Mouse (Mus musculus): ENCODE data around the gene Zfp74. TPM values are rescaled to one million over a fixed set of nuclear protein-coding genes. Genes with fewer than 3 reads are reported as not detected.

The Zfp74 gene
- total and polyA plus RNA-seq, 2 experiments, result 2.6 to 2.7 TPM

DNA sequence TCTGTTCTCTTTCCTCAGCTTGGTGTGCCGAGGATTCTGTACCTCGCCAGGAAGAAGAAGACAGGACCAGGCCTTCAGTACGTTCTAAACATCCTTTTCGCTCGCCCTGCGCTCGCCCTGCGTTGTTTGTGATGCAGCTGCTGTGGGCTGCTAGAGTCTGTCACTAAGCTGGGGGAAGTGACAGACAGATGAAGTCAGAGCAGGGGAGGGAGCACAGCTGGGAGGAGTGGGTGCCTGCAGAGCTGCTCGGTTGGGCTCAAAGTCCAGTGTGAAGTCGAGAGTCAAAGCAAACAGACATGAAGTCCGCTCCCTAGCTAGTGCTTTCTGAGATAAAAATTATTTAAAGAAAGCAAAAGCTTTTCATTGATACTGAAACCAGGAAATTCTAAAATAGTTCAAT is 35.1 kb upstream of the Zfp74 start:
- WGBS, result 30% methylated on average over 11 of the region's 11 CpGs

DNA sequence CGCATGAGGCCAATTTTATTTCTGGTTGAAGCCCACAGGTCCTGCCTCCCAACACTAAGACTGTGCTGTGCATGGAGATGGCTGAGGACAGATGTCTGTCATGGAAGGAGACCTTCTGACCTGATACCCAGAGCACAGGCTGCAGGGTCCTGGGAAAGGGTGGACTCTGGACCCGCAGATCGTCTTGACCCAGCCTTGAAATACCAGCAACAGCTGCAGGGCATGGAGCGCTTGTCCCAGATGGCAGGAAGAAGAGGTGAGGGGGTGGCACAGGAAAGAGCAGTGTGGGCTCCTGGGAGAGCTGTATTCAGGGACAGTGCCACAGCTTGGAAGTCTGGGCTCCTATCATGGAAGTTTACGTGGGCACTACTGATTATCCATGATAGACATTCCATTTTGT is 33.7 kb upstream of the Zfp74 start:
- H3K4me3 ChIP-seq (ENCODE audit: insufficient read depth, low read depth, low read length), result no peak overlapping the region
- no peak for DNase-seq (ENCODE audit: extremely low read depth, low read depth, low spot score)
- peak overlapping the region; percentile 36 for H3K27ac ChIP-seq (replicated peaks; ENCODE audit: insufficient read depth, low read depth, low read length)
- no peaks in the 10 kb centered on the region for H3K27me3 ChIP-seq (ENCODE audit: control insufficient read depth, insufficient read depth, low read length)
- peaks cover 22% of the 10 kb centered on the region; the same call in 1 of the 2 replicates for H3K36me3 ChIP-seq (ENCODE audit: control insufficient read depth, insufficient read depth, low read length)
- peaks cover 20% of the 10 kb centered on the region for H3K4me1 ChIP-seq (ENCODE audit: control insufficient read depth, insufficient read depth, low read length)
- 70% methylated on average over 5 of the region's 5 CpGs for WGBS
- TF ChIP-seq POLR2A (IDR thresholded peaks at IDR 0.05; ENCODE audit: extremely low read depth, insufficient read depth, low read length) (no peak), CTCF (IDR thresholded peaks at IDR 0.05; ENCODE audit: low read depth, low read length) (no peak)
- peaks cover 17% of the 10 kb centered on the region; the same call in 1 of the 2 replicates for H3K79me2 ChIP-seq (ENCODE audit: control insufficient read depth, insufficient read depth, low read length)
- H3K9ac ChIP-seq (ENCODE audit: low read depth, low read length), result no peak overlapping the region

More for the DNA sequence above, 35.1 kb upstream of the Zfp74 start:
- peak; percentile 91 for DNase-seq (ENCODE audit: extremely low read depth, low read depth, low spot score)
- Histone ChIP-seq H3K27ac (replicated peaks; ENCODE audit: insufficient read depth, low read depth, low read length) (peak overlapping the region; percentile 69), H3K4me1 (ENCODE audit: control insufficient read depth, insufficient read depth, low read length) (peaks cover 17% of the 10 kb centered on the region), H3K36me3 (ENCODE audit: control insufficient read depth, insufficient read depth, low read length) (peaks cover 31% of the 10 kb centered on the region), H3K4me3 (ENCODE audit: insufficient read depth, low read depth, low read length) (no peak overlapping the region), H3K9ac (ENCODE audit: low read depth, low read length) (peak overlapping the region; percentile 5; the same call in 1 of the 2 replicates), H3K79me2 (ENCODE audit: control insufficient read depth, insufficient read depth, low read length) (peaks cover 21% of the 10 kb centered on the region; the same call in 1 of the 2 replicates), H3K27me3 (ENCODE audit: control insufficient read depth, insufficient read depth, low read length) (no peaks in the 10 kb centered on the region)
- no peak for TF ChIP-seq CTCF (IDR thresholded peaks at IDR 0.05; ENCODE audit: low read depth, low read length)
- TF ChIP-seq POLR2A (IDR thresholded peaks at IDR 0.05; ENCODE audit: extremely low read depth, insufficient read depth, low read length), result no peak

DNA sequence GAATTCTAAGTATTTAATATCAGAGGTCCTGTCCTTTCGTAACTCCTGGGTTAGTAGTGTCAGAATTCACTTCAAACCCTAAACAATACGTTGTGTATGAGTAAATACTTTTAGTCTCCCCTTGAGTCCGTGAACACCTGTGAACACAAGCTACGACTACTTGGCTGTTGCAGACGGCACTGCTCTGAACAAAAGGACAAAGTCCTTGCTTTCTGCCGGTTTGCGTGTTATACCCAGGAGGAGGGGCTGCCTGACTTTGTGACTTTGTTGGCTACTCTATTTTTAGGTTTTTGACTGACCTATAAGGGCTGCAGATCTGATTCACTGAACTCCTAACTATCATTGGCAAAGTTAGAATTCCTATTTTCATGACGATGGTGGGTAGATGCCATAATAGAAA is 32.2 kb upstream of the Zfp74 start:
- Histone ChIP-seq H3K4me3 (ENCODE audit: insufficient read depth, low read depth, low read length) (peak overlapping the region; percentile 20; the same call in 1 of the 2 replicates), H3K4me1 (ENCODE audit: control insufficient read depth, insufficient read depth, low read length) (peaks cover 23% of the 10 kb centered on the region), H3K27me3 (ENCODE audit: control insufficient read depth, insufficient read depth, low read length) (no peaks in the 10 kb centered on the region), H3K27ac (replicated peaks; ENCODE audit: insufficient read depth, low read depth, low read length) (peak overlapping the region; percentile 99), H3K79me2 (ENCODE audit: control insufficient read depth, insufficient read depth, low read length) (peaks cover 8% of the 10 kb centered on the region; the same call in 1 of the 2 replicates), H3K9ac (ENCODE audit: low read depth, low read length) (peak overlapping the region; percentile 77), H3K36me3 (ENCODE audit: control insufficient read depth, insufficient read depth, low read length) (peaks cover 15% of the 10 kb centered on the region; the same call in 1 of the 2 replicates)
- WGBS, result 21% methylated on average over 8 of the region's 8 CpGs
- TF ChIP-seq CTCF (IDR thresholded peaks at IDR 0.05; ENCODE audit: low read depth, low read length) (no peak), POLR2A (IDR thresholded peaks at IDR 0.05; ENCODE audit: extremely low read depth, insufficient read depth, low read length) (no peak)
- peak; percentile 90 for DNase-seq (ENCODE audit: extremely low read depth, low read depth, low spot score)

DNA sequence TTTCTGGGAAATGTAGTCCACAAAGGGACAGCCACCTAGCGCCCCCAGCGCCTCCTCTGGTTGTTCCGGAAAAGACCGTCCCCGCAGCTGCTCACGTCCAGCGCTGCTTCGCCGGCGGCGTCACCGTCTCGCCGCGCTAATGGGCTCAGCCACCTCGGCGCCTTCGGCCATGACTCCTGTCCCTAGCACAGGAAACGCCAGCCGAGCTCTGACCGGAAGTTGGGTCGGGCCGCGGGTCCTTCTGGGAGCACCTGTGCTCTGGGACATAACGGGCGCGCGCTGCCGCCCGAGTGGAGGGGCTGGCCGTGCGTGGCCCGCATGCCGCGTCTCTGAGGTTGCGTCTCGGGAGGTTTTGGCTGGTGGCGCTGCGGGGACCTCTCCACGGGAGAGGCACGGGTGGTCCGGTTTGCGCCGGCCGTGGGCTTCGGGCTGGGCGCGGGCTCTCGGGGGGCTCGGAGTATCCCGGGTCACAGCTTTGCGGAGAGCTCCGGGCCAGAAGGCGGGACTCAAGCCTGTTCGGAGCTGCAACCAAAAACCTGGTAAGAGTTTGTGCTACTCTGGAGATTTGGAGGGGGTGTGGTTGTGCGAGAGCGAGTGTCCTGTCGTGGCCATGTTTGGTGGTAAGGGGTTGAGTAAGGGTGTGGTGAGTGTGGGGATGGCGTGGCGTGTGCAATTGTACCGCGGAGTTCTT is 29.9 kb upstream of the Zfp74 start, which contains the start of gene Zfp568:
Gene Zfp568, plus strand, starts transcription at position 266 of the 691 bp plus-strand sequence.
- WGBS, result under 1% methylated on average over 62 of the region's 62 CpGs
- peak; percentile 87 for DNase-seq (ENCODE audit: extremely low read depth, low read depth, low spot score)
- Histone ChIP-seq H3K4me3 (ENCODE audit: insufficient read depth, low read depth, low read length) (peak within 1 kb of the TSS; percentile 85), H3K4me1 (ENCODE audit: control insufficient read depth, insufficient read depth, low read length) (peaks cover 19% of the 10 kb centered on the region), H3K36me3 (ENCODE audit: control insufficient read depth, insufficient read depth, low read length) (peaks cover 6% of the 10 kb centered on the region; the same call in 1 of the 2 replicates), H3K9ac (ENCODE audit: low read depth, low read length) (peak within 1 kb of the TSS; percentile 94), H3K79me2 (ENCODE audit: control insufficient read depth, insufficient read depth, low read length) (peaks cover 5% of the 10 kb centered on the region; the same call in 1 of the 2 replicates), H3K27me3 (ENCODE audit: control insufficient read depth, insufficient read depth, low read length) (no peaks in the 10 kb centered on the region), H3K27ac (replicated peaks; ENCODE audit: insufficient read depth, low read depth, low read length) (peak within 1 kb of the TSS; percentile 72)
- TF ChIP-seq POLR2A (IDR thresholded peaks at IDR 0.05; ENCODE audit: extremely low read depth, insufficient read depth, low read length) (peak; percentile 98), CTCF (IDR thresholded peaks at IDR 0.05; ENCODE audit: low read depth, low read length) (peak; percentile 62)

DNA sequence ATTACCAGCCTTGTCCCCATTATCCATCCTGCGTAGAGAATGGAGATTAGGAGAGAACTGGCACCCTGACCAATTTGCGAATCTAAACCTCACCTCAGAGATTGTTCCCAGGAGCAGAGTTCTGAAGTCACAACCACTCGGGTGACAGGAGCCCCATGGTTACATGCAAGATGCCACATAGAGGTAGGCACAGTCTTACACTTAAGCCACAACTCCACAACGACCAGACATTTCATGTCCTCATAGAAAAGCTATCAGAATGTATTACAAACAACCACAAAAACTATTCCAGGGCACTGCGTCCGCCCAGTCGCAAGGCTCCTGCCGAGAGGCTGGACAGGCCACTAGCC is 29.4 kb upstream of the Zfp74 start:
- DNase-seq (ENCODE audit: extremely low read depth, low read depth, low spot score), result no peak
- under 1% methylated on average over 8 of the region's 8 CpGs for WGBS
- H3K4me1 ChIP-seq (ENCODE audit: control insufficient read depth, insufficient read depth, low read length), result peaks cover 17% of the 10 kb centered on the region
- TF ChIP-seq POLR2A (IDR thresholded peaks at IDR 0.05; ENCODE audit: extremely low read depth, insufficient read depth, low read length), result no peak
- no peak for TF ChIP-seq CTCF (IDR thresholded peaks at IDR 0.05; ENCODE audit: low read depth, low read length)
- H3K27ac ChIP-seq (replicated peaks; ENCODE audit: insufficient read depth, low read depth, low read length), result peak overlapping the region; percentile 72
- H3K36me3 ChIP-seq (ENCODE audit: control insufficient read depth, insufficient read depth, low read length), result peaks cover 6% of the 10 kb centered on the region; the same call in 1 of the 2 replicates
- no peaks in the 10 kb centered on the region for H3K27me3 ChIP-seq (ENCODE audit: control insufficient read depth, insufficient read depth, low read length)
- peak overlapping the region; percentile 94 for H3K9ac ChIP-seq (ENCODE audit: low read depth, low read length)
- peaks cover 5% of the 10 kb centered on the region; the same call in 1 of the 2 replicates for H3K79me2 ChIP-seq (ENCODE audit: control insufficient read depth, insufficient read depth, low read length)
- H3K4me3 ChIP-seq (ENCODE audit: insufficient read depth, low read depth, low read length), result peak overlapping the region; percentile 85

DNA sequence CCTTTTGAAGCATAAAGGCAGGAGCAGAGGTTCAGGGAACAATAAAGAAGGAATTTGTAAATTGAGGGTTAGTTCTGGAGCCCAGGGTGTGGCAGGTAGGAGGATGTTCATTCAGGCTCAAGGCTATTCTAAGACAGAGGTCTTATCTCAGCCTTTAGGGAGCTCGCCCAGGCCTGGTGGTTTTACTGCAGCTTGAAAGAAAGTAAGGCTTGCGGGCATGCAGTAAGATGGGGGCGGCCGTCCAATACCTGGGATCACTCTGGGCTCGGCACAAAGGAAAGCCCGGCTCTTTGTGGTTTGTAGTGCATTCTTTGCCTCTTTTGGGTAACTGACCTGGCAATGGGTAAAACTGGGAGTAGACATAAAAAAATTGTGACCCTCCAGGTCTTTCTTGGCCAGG is 29.0 kb upstream of the Zfp74 start:
- peak overlapping the region; percentile 85 for H3K4me3 ChIP-seq (ENCODE audit: insufficient read depth, low read depth, low read length)
- peak overlapping the region; percentile 72 for H3K27ac ChIP-seq (replicated peaks; ENCODE audit: insufficient read depth, low read depth, low read length)
- DNase-seq (ENCODE audit: extremely low read depth, low read depth, low spot score), result no peak
- peaks cover 17% of the 10 kb centered on the region for H3K4me1 ChIP-seq (ENCODE audit: control insufficient read depth, insufficient read depth, low read length)
- peak overlapping the region; percentile 94 for H3K9ac ChIP-seq (ENCODE audit: low read depth, low read length)
- TF ChIP-seq POLR2A (IDR thresholded peaks at IDR 0.05; ENCODE audit: extremely low read depth, insufficient read depth, low read length) (no peak), CTCF (IDR thresholded peaks at IDR 0.05; ENCODE audit: low read depth, low read length) (no peak)
- no peaks in the 10 kb centered on the region for H3K27me3 ChIP-seq (ENCODE audit: control insufficient read depth, insufficient read depth, low read length)
- peaks cover 5% of the 10 kb centered on the region; the same call in 1 of the 2 replicates for H3K79me2 ChIP-seq (ENCODE audit: control insufficient read depth, insufficient read depth, low read length)
- H3K36me3 ChIP-seq (ENCODE audit: control insufficient read depth, insufficient read depth, low read length), result peaks cover 3% of the 10 kb centered on the region; the same call in 1 of the 2 replicates
- WGBS, result 16% methylated on average over 6 of the region's 6 CpGs

Measured in liver, adult 2 months (tissue).